Mouse (Mus musculus) monocyte, adult 5-6 weeks (primary cell): ENCODE data around the gene Ap2b1. TPM values are rescaled to one million over a fixed set of nuclear protein-coding genes. Genes with fewer than 3 reads are reported as not detected.

Experiments
- ATAC-seq: fragments of 153-309, 156-312 bp; replicated peaks from 2 replicates; pipeline ENCODE4 v1.8.0; 2017; ENCODE audit warnings: mild to moderate bottlenecking; ENCODE audit not compliant: low TSS enrichment, insufficient number of reproducible peaks, severe bottlenecking, poor library complexity, low FRiP score
- total RNA-seq: library from RNA; stranded (forward); fragments of 200-1000, 200-491, 200-594 nt; gene quantifications from 3 replicates; pipeline ENCODE4 v1.2.3, GENCODE M21; 2017

The Ap2b1 gene
- total RNA-seq, 1 experiment from 2014 or later: 71.4 TPM

- ATAC-seq: peak; percentile 85
Measured at GRCm38 (mm10) chr11:83426964-83427363, 128.1 kb downstream of the Ap2b1 start.

DNA sequence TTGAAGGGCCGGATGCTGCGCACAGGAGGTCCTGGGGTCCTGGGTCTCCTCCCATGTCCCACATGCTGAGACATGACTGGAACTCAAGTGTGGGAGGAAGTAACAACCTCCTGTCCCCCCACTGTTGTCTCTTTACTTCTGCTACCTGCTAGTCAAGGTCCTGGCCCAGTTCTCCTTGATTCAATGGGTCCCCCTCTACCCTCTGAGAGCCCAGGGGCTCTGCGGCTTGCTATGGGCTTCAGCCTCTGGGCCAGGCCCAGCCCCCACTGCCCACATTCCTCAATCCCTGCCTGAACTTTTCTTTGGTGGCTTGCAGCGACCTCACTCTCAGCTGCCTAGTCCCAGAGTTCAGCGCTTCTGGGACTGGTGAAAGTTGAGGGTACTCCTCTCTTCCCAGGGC is 130.5 kb downstream of the Ap2b1 start, which contains the start of gene Gas2l2:
Gene Gas2l2, minus strand, starts transcription at position 101 of the 400 bp plus-strand sequence.
- ATAC-seq: no peak

DNA sequence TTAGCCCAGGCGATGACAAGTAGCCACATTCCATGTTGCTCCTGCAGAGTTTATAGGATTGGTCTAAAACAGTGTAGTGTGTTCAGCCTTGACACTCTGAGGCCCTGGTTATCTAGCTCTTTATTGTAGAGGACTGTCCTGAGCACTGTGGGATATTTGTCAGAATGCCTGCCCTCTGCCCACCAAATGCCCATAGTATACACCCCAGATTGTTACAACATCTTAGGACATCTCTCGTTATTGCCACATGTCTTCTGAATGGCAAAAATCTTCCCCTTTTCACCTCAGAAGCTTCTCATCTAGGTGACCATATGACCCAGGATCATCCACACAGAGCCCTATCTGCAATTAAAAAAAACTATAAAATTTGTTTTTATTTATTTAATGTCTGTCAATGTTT is 133.7 kb downstream of the Ap2b1 start:
- no peak for ATAC-seq

DNA sequence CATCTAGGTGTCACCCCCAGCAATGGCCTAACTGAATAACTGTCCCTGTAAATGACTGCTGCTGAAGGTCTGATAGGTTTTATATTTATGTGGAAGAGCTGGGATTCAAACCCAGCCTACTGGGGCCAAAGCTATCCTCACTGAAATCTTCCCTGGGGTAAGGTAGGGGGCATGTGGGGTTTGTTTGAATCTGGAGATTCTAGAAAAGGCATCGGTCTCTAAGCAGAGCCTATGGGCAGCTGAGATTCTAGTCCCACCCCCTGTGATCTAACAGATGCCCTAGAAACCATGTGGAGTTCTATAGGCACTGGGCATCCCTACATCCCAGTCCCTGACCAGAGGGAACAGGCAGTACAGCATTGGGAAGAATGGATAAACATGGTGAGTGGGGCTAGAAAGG is 138.6 kb downstream of the Ap2b1 start, which contains the start of gene 1700020L24Rik:
Gene 1700020L24Rik, plus strand, starts transcription at position 301 of the 400 bp plus-strand sequence.
- no peak for ATAC-seq

- ATAC-seq: no peak
Measured at GRCm38 (mm10) chr11:83439426-83440060, 140.7 kb downstream of the Ap2b1 start.

GRCm38 (mm10) chr11:83440081-83441064 is 141.5 kb downstream of the Ap2b1 start:
- peak; percentile 74 for ATAC-seq

DNA sequence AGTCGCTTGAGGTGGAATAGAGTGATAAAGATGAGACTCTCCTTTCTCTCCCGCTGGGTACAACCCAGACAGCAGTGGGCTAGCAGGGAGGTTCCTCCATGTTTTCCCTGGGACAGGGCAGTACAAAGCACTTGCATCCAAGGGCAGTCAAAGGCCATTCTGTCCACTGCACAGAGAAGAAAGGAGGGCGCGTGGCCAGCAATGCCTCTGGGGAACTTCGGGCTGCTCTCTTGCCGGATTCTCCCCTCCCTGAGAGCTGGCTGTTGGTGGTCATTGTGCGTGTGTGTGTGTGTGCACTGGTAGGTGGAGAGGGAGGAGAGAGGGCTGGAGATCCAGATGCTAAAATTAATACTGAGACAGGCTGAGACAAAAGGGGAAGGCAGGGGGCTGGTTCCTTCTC is 142.4 kb downstream of the Ap2b1 start:
- no peak for ATAC-seq

- peak; percentile 45 for ATAC-seq
Measured at GRCm38 (mm10) chr11:83442596-83443267, 143.9 kb downstream of the Ap2b1 start.

GRCm38 (mm10) chr11:83443824-83444223 is 145.0 kb downstream of the Ap2b1 start:
- ATAC-seq: no peak

DNA sequence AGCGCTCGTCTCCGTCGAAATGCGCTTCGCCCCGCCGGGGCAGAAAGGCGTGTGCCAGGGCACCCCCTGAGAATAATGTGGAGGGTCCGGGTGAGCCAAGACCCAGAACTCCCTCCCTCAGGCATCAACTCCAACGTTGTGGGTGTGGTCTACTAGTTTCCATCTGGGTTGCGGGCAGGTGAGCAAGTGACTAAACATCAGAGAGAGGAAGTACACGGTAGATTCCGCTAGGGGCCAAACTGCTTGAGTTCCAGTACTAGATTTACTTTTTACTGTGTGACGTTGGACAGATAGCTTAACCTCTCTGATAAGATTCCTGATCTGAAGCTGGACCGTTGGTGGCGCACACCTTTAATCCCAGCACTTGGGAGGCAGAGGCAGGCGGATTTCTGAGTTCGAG is 146.2 kb downstream of the Ap2b1 start:
- ATAC-seq: no peak

DNA sequence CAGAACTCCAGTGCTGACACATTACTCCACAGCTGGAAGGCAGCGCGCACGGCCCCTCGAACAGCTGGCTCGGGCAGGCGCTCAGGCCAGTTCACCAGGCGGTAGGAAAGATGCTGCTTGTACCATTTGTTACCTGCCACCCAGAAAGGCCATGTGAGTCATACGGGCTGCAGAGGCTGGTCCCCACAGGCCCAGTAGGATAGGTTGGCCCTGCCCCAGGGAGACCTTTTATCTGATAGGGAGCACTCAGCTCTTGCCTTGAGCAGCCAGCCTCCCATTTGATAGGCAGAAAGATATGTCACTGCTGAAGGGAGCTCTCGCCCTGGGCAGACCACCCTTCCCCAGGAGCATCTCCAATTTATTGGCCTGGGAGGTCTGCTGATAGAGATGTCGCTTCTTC is 148.8 kb downstream of the Ap2b1 start:
- no peak for ATAC-seq

- no peak for ATAC-seq
Measured at GRCm38 (mm10) chr11:83448021-83448926, 149.4 kb downstream of the Ap2b1 start.

- no peak for ATAC-seq
Measured at GRCm38 (mm10) chr11:83448927-83449236, 150.1 kb downstream of the Ap2b1 start.

DNA sequence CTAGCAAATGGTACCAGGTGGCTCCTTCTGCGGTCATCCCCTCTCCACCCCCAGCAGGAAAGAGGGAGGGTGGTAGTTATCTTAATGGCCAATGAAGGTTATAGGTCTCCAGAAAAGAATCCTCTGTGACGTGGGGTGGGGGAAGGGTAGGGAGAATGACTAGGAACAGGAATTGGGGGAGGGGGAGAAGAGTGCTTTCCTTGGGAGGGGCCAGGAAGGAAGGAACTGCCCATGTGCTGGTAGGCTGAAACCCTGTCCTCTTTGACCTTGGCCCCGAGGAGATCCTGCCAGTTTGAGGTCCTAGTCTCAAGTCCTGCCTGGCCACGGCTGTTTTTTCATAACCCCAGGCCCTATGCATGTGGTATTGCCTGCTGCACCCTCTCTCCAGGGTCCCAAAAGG is 150.5 kb downstream of the Ap2b1 start:
- no peak for ATAC-seq

DNA sequence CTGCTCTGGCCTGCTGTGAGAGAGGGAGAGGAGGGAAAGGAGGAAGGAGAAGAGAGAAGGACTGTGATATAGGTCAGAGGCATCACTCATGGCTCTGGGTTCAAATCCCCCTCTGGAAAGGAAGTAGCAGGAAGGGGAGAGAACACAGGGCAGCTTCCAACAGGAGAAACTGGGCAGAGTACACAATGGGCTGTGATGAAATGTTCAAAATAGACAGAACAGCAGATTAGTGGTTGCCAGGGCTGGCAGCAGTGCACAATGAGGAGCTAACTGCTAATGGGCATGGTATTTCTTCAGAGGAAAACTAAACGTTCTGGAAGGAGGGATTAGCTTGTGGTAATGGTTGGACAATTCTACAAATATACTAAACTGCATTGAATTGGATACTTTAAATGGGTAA is 151.7 kb downstream of the Ap2b1 start:
- ATAC-seq: no peak

DNA sequence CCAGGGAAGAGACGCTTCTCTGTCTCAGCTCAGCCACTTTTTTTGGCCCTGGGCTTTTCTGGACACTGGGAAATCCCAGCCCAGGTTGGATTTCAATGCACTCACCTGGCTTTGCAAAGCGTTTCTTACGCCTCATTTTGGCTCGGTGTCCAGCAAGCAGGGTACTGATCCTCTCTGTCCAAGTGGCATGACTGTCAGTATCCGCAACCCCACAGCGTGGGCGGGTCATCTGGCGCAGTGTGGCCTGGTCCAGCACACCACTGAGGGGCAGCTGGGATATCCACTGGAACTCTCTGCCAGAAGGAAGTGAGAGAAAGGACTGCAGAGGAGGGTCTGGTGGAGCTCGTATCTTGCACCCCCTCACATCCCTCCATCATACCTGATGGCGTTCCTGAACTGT is 152.5 kb downstream of the Ap2b1 start:
- ATAC-seq: no peak

DNA sequence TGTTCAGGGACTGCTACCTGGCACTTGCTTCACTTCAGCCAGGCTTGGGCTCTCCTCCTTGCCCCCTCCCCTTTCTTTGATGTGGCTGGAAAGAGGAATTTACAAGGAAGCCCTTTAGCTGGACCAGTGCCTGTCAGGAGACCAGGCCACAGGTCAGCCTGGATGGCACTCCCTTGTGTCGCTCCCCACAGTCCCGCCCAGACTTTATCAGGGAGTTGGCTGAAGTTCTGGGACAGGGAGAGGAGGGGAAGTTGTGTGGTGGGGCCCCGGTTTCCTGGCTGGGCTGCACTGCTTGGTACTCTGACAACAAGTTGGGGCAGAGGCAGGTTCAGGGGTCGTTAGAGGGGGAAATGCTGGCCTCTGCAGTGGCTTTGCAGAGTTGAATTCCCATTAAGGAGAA is 155.7 kb downstream of the Ap2b1 start:
- ATAC-seq: no peak
